Mouse (Mus musculus) heart, postnatal 0 days (tissue): ENCODE data around the gene Ggcx.

Source experiments
- CTCF ChIP-seq: IDR thresholded peaks from 2 replicates; pipeline ENCODE4 v1.5.1; 2016; ENCODE audit warnings: antibody characterized with exemption, control low read depth, low read depth
- EP300 ChIP-seq: IDR thresholded peaks from 2 replicates; pipeline ENCODE4 v1.6.1; 2016; ENCODE audit warnings: antibody characterized with exemption, low read depth

DNA sequence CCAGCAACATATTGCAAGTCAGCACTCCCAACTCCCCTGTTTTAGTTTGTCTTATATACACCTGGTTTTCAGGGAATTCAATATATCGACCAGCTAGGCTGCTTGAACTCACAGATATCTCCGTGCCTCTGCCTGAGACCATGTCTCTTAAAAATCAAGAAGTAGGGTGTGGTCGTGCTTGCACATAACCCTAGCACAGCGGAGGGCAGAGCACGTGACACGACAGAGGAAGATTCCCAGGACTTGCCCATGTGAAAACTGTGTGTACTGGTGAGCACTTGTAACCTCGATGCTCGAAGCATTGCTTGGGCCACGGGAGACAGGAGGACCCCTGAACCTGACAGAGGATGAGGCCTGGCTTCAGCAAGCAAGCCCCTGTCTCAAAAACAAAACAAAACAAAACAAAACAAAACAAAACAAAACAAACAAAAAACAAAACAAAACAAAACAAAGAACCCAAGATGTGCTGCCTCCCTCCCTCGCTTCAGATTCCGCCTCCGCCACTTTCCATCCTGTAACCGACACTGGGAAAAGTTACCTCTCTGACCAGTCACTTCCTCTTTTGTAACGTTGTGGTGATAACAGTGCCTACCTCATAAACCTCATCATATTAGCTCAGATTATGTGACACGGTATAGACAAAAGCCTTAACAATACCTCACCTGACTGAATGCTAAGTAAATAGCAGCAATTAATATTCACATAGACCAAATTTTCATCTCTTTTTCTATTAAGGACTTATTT is 39.1 kb upstream of the Ggcx start:
- TF ChIP-seq CTCF (no peak), EP300 (no peak)
